Mouse (Mus musculus): ENCODE results near the gene Plekha4. TPM values are rescaled to one million over a fixed set of nuclear protein-coding genes. Genes with fewer than 3 reads are reported as not detected.

Gene Plekha4
- polyA plus RNA-seq (2017; shearing (Covaris generic)) = 0.71 TPM

DNA sequence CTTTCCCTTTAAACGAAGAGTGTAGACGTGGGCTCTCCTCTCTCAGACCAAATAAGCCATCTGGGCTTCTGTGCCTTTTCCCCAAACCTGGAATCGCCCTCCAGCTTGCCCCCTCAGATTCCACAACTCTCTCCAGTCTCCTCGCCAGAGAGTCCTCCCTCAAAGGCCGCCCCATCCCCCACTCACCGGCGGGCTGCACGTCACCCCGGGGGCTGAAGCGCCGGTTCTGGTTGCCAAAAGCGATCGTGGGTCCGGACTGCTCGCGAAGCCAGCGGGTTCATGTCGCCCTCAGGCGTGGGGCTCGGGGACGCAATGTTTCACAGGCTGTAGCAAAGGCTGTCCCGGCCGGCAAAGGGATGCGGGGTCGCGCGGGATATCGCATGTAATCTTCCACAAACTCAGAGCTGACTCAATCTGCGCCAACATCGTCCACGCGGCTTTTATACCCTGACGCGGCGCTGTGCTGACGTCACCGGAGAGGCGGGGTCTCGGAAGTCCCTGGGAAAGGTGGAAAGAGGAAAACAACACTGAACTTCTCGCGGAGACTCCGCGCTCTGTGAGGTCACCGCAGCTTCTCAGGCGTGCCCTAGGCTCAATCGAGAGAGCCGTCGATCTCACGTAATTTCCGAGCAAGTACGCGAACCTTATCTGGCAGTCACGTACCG is at the start of gene Plekha4, which contains the start of gene Ppp1r15a:
Gene Plekha4 (plus strand): TSS at position 522 of the 665 bp plus-strand sequence.
Gene Ppp1r15a (minus strand): TSS at position 460 of the 665 bp plus-strand sequence.

GRCm38 (mm10) chr7:45481374-45481927 is 44.7 kb upstream of the Plekha4 start, which contains the start of gene Tulp2:
Tulp2 (plus strand) TSS chr7:45481877.

GRCm38 (mm10) chr7:45486761-45487415 is 39.2 kb upstream of the Plekha4 start, which contains the start of gene Gm45808:
Gm45808 (minus strand) TSS chr7:45486811.

GRCm38 (mm10) chr7:45488293-45489204 is 37.6 kb upstream of the Plekha4 start, which contains the start of gene Dhdh:
Dhdh (minus strand) TSS chr7:45488805.

GRCm38 (mm10) chr7:45509912-45510787 is 16.0 kb upstream of the Plekha4 start, which contains the start of gene Nucb1:
Nucb1 (minus strand) TSS chr7:45510406.

DNA sequence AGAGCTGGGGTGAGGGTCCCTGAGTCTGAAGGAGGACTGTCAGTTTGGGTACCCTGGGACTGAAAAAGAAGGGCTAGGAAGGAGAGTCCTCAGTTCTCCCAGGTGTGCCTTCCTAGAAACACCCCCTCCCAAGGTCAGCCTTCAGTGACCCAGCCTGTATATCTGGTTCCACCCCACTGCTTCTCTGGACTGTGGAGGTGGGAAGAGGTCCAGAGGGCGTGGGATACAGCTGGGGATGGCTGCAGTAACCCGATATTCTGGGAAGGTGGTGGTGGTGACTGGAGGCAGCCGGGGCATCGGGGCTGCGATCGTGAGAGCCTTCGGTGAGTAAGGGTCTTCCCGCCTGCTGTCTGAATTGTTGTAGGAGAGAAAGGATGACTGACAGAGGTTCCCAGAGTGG is 28.6 kb downstream of the Plekha4 start, which contains the start of gene Hsd17b14:
Gene Hsd17b14 (plus strand): TSS at position 150 of the 400 bp plus-strand sequence.

GRCm38 (mm10) chr7:45570103-45570741 is 44.1 kb downstream of the Plekha4 start, which contains the start of gene Bcat2:
Bcat2 (plus strand) TSS chr7:45570153.

Other genes starting within 250 kb of the Plekha4 start
- gene Slc6a21, start 248.8 kb upstream of the Plekha4 start, polyA plus RNA-seq (2017; shearing (Covaris generic)) = not detected
- gene Trpm4, start 192.6 kb upstream of the Plekha4 start, polyA plus RNA-seq (2017; shearing (Covaris generic)) = 22.4 TPM
- not detected for gene Hrc, start 191.0 kb upstream of the Plekha4 start, polyA plus RNA-seq (2017; shearing (Covaris generic))
- not detected for gene Ppfia3, start 159.3 kb upstream of the Plekha4 start, polyA plus RNA-seq (2017; shearing (Covaris generic))
- not detected for gene Lin7b, start 155.7 kb upstream of the Plekha4 start, polyA plus RNA-seq (2017; shearing (Covaris generic))
- gene Snrnp70, start 130.6 kb upstream of the Plekha4 start, polyA plus RNA-seq (2017; shearing (Covaris generic)) = 227 TPM
- gene Kcna7, start 120.7 kb upstream of the Plekha4 start, polyA plus RNA-seq (2017; shearing (Covaris generic)) = not detected
- gene Ntf5, start 112.6 kb upstream of the Plekha4 start, polyA plus RNA-seq (2017; shearing (Covaris generic)) = 0.78 TPM
- not detected for gene Lhb, start 105.5 kb upstream of the Plekha4 start, polyA plus RNA-seq (2017; shearing (Covaris generic))
- gene Gys1, start 91.5 kb upstream of the Plekha4 start, polyA plus RNA-seq (2017; shearing (Covaris generic)) = 18.4 TPM
- gene Ruvbl2, start 88.2 kb upstream of the Plekha4 start, polyA plus RNA-seq (2017; shearing (Covaris generic)) = 64.0 TPM
- gene Ftl1, start 66.4 kb upstream of the Plekha4 start, polyA plus RNA-seq (2017; shearing (Covaris generic)) = 2,222 TPM
- gene Bax, start 59.4 kb upstream of the Plekha4 start, polyA plus RNA-seq (2017; shearing (Covaris generic)) = 253 TPM
- 1.0 TPM for gene Tulp2, start 44.5 kb upstream of the Plekha4 start, polyA plus RNA-seq (2017; shearing (Covaris generic))
- not detected for gene Gm45808, start 39.5 kb upstream of the Plekha4 start, polyA plus RNA-seq (2017; shearing (Covaris generic))
- gene Dhdh, start 37.5 kb upstream of the Plekha4 start, polyA plus RNA-seq (2017; shearing (Covaris generic)) = 0.95 TPM
- gene Nucb1, start 15.9 kb upstream of the Plekha4 start, polyA plus RNA-seq (2017; shearing (Covaris generic)) = 310 TPM
- 57.1 TPM for gene Ppp1r15a, start 62 bp upstream of the Plekha4 start, polyA plus RNA-seq (2017; shearing (Covaris generic))
- 1.6 TPM for gene Hsd17b14, start 28.6 kb downstream of the Plekha4 start, polyA plus RNA-seq (2017; shearing (Covaris generic))
- gene Bcat2, start 43.8 kb downstream of the Plekha4 start, polyA plus RNA-seq (2017; shearing (Covaris generic)) = 68.4 TPM
- gene Fgf21, start 89.2 kb downstream of the Plekha4 start, polyA plus RNA-seq (2017; shearing (Covaris generic)) = not detected
- not detected for gene Fut1, start 91.0 kb downstream of the Plekha4 start, polyA plus RNA-seq (2017; shearing (Covaris generic))
- not detected for gene Izumo1, start 95.5 kb downstream of the Plekha4 start, polyA plus RNA-seq (2017; shearing (Covaris generic))
- gene Rasip1, start 101.2 kb downstream of the Plekha4 start, polyA plus RNA-seq (2017; shearing (Covaris generic)) = 0.65 TPM
- 0.65 TPM for gene Mamstr, start 113.6 kb downstream of the Plekha4 start, polyA plus RNA-seq (2017; shearing (Covaris generic))
- gene Fut2, start 140.1 kb downstream of the Plekha4 start, polyA plus RNA-seq (2017; shearing (Covaris generic)) = 0.12 TPM
- gene Ntn5, start 157.7 kb downstream of the Plekha4 start, polyA plus RNA-seq (2017; shearing (Covaris generic)) = not detected
- gene Sec1, start 168.1 kb downstream of the Plekha4 start, polyA plus RNA-seq (2017; shearing (Covaris generic)) = 0.20 TPM
- gene Car11, start 173.5 kb downstream of the Plekha4 start, polyA plus RNA-seq (2017; shearing (Covaris generic)) = 9.3 TPM
- gene Dbp, start 178.8 kb downstream of the Plekha4 start, polyA plus RNA-seq (2017; shearing (Covaris generic)) = 14.7 TPM
- gene Rpl18, start 189.1 kb downstream of the Plekha4 start, polyA plus RNA-seq (2017; shearing (Covaris generic)) = 1,529 TPM
- 40.4 TPM for gene Sphk2, start 191.7 kb downstream of the Plekha4 start, polyA plus RNA-seq (2017; shearing (Covaris generic))
- not detected for gene Fam83e, start 194.9 kb downstream of the Plekha4 start, polyA plus RNA-seq (2017; shearing (Covaris generic))
- not detected for gene Spaca4, start 199.5 kb downstream of the Plekha4 start, polyA plus RNA-seq (2017; shearing (Covaris generic))